Mouse (Mus musculus) spleen, adult 2 months (tissue): ENCODE measurements around the gene Scfd2.

Source experiments
- CTCF ChIP-seq: fragments of 200-500 bp; IDR thresholded peaks from 2 replicates; pipeline ENCODE4 v1.5.1; 2011; ENCODE audit warnings: mild to moderate bottlenecking, inconsistent platforms; ENCODE audit not compliant: insufficient read depth, insufficient read length, insufficient replicate concordance; ENCODE audit errors: extremely low read depth
- POLR2A ChIP-seq: fragments of 200-500 bp; IDR thresholded peaks from 2 replicates; pipeline ENCODE4 v1.6.1; 2011; ENCODE audit warnings: low read depth, low read length, inconsistent platforms

DNA sequence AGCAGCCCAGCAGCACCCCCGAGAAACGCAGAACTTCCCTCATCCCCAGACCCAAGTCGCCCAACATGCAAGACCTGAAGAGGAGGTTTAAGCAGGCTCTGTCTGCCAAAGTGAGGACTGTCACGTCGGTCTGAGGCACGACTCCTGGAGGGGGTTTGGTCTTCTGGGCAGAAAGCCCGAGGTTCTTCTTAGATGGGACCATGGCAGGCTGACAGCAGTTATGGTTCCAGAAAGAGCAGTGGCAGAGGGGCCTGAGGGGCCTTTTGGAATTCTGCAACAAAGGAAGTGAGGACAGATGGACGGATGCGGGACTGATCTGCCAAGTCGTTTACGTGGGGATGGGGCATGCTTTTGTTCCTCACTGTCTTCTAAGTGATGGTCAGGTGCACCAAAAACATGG lies 333.1 kb downstream of the Scfd2 start:
- no peak for TF ChIP-seq CTCF
- TF ChIP-seq POLR2A, result no peak
